Mouse (Mus musculus): ENCODE results near the gene Ncoa5.

DNA sequence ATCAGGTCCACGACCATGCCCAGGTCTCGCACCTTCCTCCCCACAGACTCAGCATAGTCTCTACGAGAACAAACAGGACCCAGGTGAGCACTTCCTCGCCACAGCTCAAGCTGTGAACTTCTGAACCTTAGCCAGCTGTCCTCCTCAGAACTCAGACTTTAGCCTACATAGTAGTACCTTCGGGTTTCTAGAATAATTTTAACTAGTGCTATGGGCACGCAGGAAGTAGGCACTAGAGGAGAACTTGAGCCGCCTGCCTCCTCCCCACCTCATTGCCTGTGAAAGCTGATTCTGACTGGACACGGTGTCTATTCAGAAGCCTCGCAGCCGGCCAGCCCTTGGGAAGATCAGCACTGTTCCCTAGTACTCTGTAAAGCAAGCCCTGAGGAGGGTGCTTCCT lies 30.4 kb downstream of the Ncoa5 start:
- TF ChIP-seq POLR2A (IDR thresholded peaks at IDR 0.05; ENCODE audit: extremely low read depth, insufficient read depth, low read length) = no peak
- TF ChIP-seq CTCF (IDR thresholded peaks at IDR 0.05; ENCODE audit: extremely low read depth, insufficient read depth, low read length) = no peak

Data from cortical plate, adult 2 months (tissue).